Mouse (Mus musculus) activated CD4-positive, CD25-positive, alpha-beta regulatory T cell, adult 4 months (primary cell): ENCODE data around the gene H2-Eb2. TPM values are rescaled to one million over a fixed set of nuclear protein-coding genes. Genes with fewer than 3 reads are reported as not detected.

Source experiments
- ATAC-seq: one replicate; pipeline ENCODE4 v1.8.0; 2017
- polyA plus RNA-seq, 2 experiments: library from polyadenylated mRNA; unstranded; fragments of 100-300 nt; shearing (Covaris generic); gene quantifications; one replicate each; pipeline ENCODE4 v1.2.1; 2017

The H2-Eb2 gene
- polyA plus RNA-seq, 2 experiments from 2014 or later = 0.13 to 0.36 TPM

GRCm38 (mm10) chr17:34362954-34363546 is 37.6 kb downstream of the H2-Eb2 start:
- ATAC-seq = no peak

- no peak for ATAC-seq
Observed at GRCm38 (mm10) chr17:34363676-34364310, 38.3 kb downstream of the H2-Eb2 start.

GRCm38 (mm10) chr17:34365031-34365430 is 39.6 kb downstream of the H2-Eb2 start:
- ATAC-seq = no peak

- ATAC-seq = no peak
Observed at GRCm38 (mm10) chr17:34370563-34370962, 45.1 kb downstream of the H2-Eb2 start.

- no peak for ATAC-seq
Observed at GRCm38 (mm10) chr17:34373055-34373709, 47.7 kb downstream of the H2-Eb2 start.

- no peak for ATAC-seq
Observed at GRCm38 (mm10) chr17:34376847-34377246, 51.4 kb downstream of the H2-Eb2 start, which contains the start of gene Btnl1. Gene Btnl1 (plus strand): TSS chr17:34377132.

GRCm38 (mm10) chr17:34377450-34378209 is 52.2 kb downstream of the H2-Eb2 start:
- ATAC-seq = no peak

- ATAC-seq = no peak
Observed at GRCm38 (mm10) chr17:34378716-34379115, 53.3 kb downstream of the H2-Eb2 start.

GRCm38 (mm10) chr17:34379451-34379850 is 54.0 kb downstream of the H2-Eb2 start:
- ATAC-seq = no peak

GRCm38 (mm10) chr17:34381876-34382275 is 56.4 kb downstream of the H2-Eb2 start:
- ATAC-seq = no peak

- no peak for ATAC-seq
Observed at GRCm38 (mm10) chr17:34383212-34383611, 57.7 kb downstream of the H2-Eb2 start.

- no peak for ATAC-seq
Observed at GRCm38 (mm10) chr17:34384699-34385098, 59.2 kb downstream of the H2-Eb2 start.

- no peak for ATAC-seq
Observed at GRCm38 (mm10) chr17:34386656-34387055, 61.2 kb downstream of the H2-Eb2 start.

GRCm38 (mm10) chr17:34388513-34388912 is 63.0 kb downstream of the H2-Eb2 start:
- no peak for ATAC-seq

Other genes starting within 250 kb of the H2-Eb2 start
- gene H2-Oa, start 233.3 kb upstream of the H2-Eb2 start, polyA plus RNA-seq = 10 to 100 TPM; 42.9 to 45.4 TPM
- 100 to 1,000 TPM; 152 to 211 TPM for gene H2-DMa, start 206.1 kb upstream of the H2-Eb2 start, polyA plus RNA-seq
- 100 to 1,000 TPM in 1 of 2 experiments, 10 to 100 TPM in 1; 99.8 to 116 TPM for gene Brd2, start 203.0 kb upstream of the H2-Eb2 start, polyA plus RNA-seq
- gene H2-DMb2, start 182.4 kb upstream of the H2-Eb2 start, polyA plus RNA-seq = 10 to 100 TPM in 1 of 2 experiments, 1 to 10 TPM in 1; 4.8 to 19.7 TPM
- gene H2-DMb1, start 172.6 kb upstream of the H2-Eb2 start, polyA plus RNA-seq = 1 to 10 TPM; 1.9 to 3.7 TPM
- 100 to 1,000 TPM; 134 to 207 TPM for gene Tap1, start 138.1 kb upstream of the H2-Eb2 start, polyA plus RNA-seq
- gene Psmb9, start 137.9 kb upstream of the H2-Eb2 start, polyA plus RNA-seq = 100 to 1,000 TPM; 320 to 348 TPM
- 1,000 to 10,000 TPM in 1 of 2 experiments, 100 to 1,000 TPM in 1; 892 to 1,228 TPM for gene Psmb8, start 127.9 kb upstream of the H2-Eb2 start, polyA plus RNA-seq
- gene Tap2, start 122.1 kb upstream of the H2-Eb2 start, polyA plus RNA-seq = 100 to 1,000 TPM in 1 of 2 experiments, 10 to 100 TPM in 1; 68.0 to 148 TPM
- 10 to 100 TPM; 57.3 to 70.9 TPM for gene H2-Ob, start 86.8 kb upstream of the H2-Eb2 start, polyA plus RNA-seq
- gene H2-Ab1, start 68.0 kb upstream of the H2-Eb2 start, polyA plus RNA-seq = 10 to 100 TPM in 1 of 2 experiments, 1 to 10 TPM in 1; 3.7 to 69.9 TPM
- gene H2-Aa, start 37.8 kb upstream of the H2-Eb2 start, polyA plus RNA-seq = 10 to 100 TPM in 1 of 2 experiments, 1 to 10 TPM in 1; 4.0 to 79.3 TPM
- gene H2-Eb1, start 19.8 kb upstream of the H2-Eb2 start, polyA plus RNA-seq = 10 to 100 TPM in 1 of 2 experiments, 1 to 10 TPM in 1; 5.2 to 64.7 TPM
- gene Btnl2, start 29.2 kb downstream of the H2-Eb2 start, polyA plus RNA-seq = under 1 TPM; 0.17 to 0.42 TPM
- gene Btnl1, start 51.5 kb downstream of the H2-Eb2 start, polyA plus RNA-seq = not detected
- gene BC051142, start 73.2 kb downstream of the H2-Eb2 start, polyA plus RNA-seq = 1 to 10 TPM in 1 of 2 experiments, not detected in 1; 2.3 TPM
- gene Btnl4, start 151.7 kb downstream of the H2-Eb2 start, polyA plus RNA-seq = not detected
- gene Btnl6, start 191.7 kb downstream of the H2-Eb2 start, polyA plus RNA-seq = not detected
- gene Notch4, start 238.6 kb downstream of the H2-Eb2 start, polyA plus RNA-seq = under 1 TPM; 0.52 to 0.58 TPM